Mouse (Mus musculus) heart, postnatal 14 days (tissue): ENCODE measurements around the gene Pnliprp1. TPM values are rescaled to one million over a fixed set of nuclear protein-coding genes. Genes with fewer than 3 reads are reported as not detected.

Experiments
- DNase-seq, 2 experiments: peaks; one replicate each; pipeline ENCODE4 v3.0.0; 2021 to 2022
- intact Hi-C: fragments of 180-260 bp; cut with DNase I; formaldehyde crosslinking; loops from one replicate; pipeline ENCODE4 v1.15.1; 2025
- total RNA-seq, 2 experiments: library from RNA; stranded (reverse); gene quantifications; 2 replicates each; pipeline ENCODE4 v1.2.3; 2021

Gene Pnliprp1
- total RNA-seq, 2 experiments from 2014 or later: not detected

GRCm38 (mm10) chr19:58767329-58767728, 38.6 kb downstream of the Pnliprp1 start:
- no peak for DNase-seq
- intact Hi-C loops: no loop called here

- intact Hi-C loops: no loop called here
- no peak for DNase-seq
Measured at GRCm38 (mm10) chr19:58776461-58776860, 47.8 kb downstream of the Pnliprp1 start.

- intact Hi-C loops: no loop called here
- no peak for DNase-seq
Measured at GRCm38 (mm10) chr19:58781566-58781965, 52.9 kb downstream of the Pnliprp1 start.

- intact Hi-C loops: no loop called here
- DNase-seq: no peak
Measured at GRCm38 (mm10) chr19:58783938-58784337, 55.3 kb downstream of the Pnliprp1 start.

GRCm38 (mm10) chr19:58789194-58789593, 60.5 kb downstream of the Pnliprp1 start:
- DNase-seq: no peak
- intact Hi-C loops: no loop called here

Other genes with a start within 250 kb of the Pnliprp1 start
- not detected for gene Ccdc172, start 216.9 kb upstream of the Pnliprp1 start, total RNA-seq
- gene Pnlip, start 76.4 kb upstream of the Pnliprp1 start, total RNA-seq: not detected
- not detected for gene Pnliprp2, start 30.8 kb downstream of the Pnliprp1 start, total RNA-seq
- not detected for gene 1700019N19Rik, start 65.6 kb downstream of the Pnliprp1 start, total RNA-seq
- not detected for gene Eno4, start 214.5 kb downstream of the Pnliprp1 start, total RNA-seq
- 10 to 100 TPM; 25.7 to 28.5 TPM for gene Hspa12a, start 214.8 kb downstream of the Pnliprp1 start, total RNA-seq